Mouse (Mus musculus) G1E (cell line): Measurements from ENCODE around the gene Atrnl1.

ENCODE experiments used
- CTCF ChIP-seq: IDR thresholded peaks from 2 replicates; pipeline ENCODE4 v1.5.1; 2012; ENCODE audit warnings: low read depth, low read length, inconsistent platforms, mixed read lengths
- GATA1 ChIP-seq: IDR thresholded peaks from 2 replicates; pipeline ENCODE4 v1.6.1; 2012; ENCODE audit warnings: borderline replicate concordance, low read length, inconsistent platforms, mixed read lengths
- GATA2 ChIP-seq: IDR thresholded peaks from 2 replicates; pipeline ENCODE4 v1.6.1; 2012; ENCODE audit warnings: low read depth, low read length, inconsistent platforms, borderline replicate concordance
- POLR2AphosphoS5 ChIP-seq: IDR thresholded peaks from 2 replicates; pipeline ENCODE4 v1.6.1; 2012; ENCODE audit warnings: low read depth, low read length, inconsistent platforms; ENCODE audit not compliant: insufficient replicate concordance
- TAL1 ChIP-seq: conservative IDR thresholded peaks from 2 replicates; pipeline ENCODE4 v1.6.1; 2012; ENCODE audit warnings: low read depth, low read length, inconsistent platforms, mixed read lengths

- TF ChIP-seq POLR2AphosphoS5 (no peak), CTCF (no peak), TAL1 (no peak), GATA1 (no peak), GATA2 (no peak)
Measured at GRCm38 (mm10) chr19:57615972-57616621, 5.3 kb downstream of the Atrnl1 start.
